Mouse (Mus musculus) cerebellum, adult (tissue): ENCODE measurements around the gene H2-DMa.

Experiments used
- ATAC-seq: cut with Nextera tagmentation; 2 replicates; pipeline ENCODE4 v1.9.2; 2017; ENCODE audit warnings: mild to moderate bottlenecking, moderate library complexity, mixed read lengths; ENCODE audit not compliant: insufficient number of reproducible peaks, low FRiP score, low TSS enrichment

Gene H2-DMa

DNA sequence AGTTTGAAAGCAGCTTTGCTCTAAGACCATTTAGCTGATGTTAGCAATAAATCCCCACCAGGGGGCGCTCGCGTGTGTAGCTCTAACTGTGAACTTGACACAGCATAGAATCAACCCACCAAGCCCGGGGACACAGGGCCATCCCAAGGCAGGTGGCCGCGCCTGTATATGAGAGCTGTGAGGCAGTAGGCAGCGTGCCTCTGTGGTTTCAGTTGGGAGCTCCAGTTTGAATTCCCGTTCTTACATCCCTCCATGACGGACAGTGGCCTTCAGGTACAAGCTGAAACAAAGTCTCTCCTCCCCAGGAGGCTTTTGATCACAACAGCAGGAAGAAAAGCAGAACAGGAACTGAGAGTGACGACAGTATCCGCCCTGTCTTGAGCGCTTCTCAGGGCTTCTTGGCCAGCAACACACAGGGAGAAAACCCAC is 17.7 kb upstream of the H2-DMa start:
- ATAC-seq, result no peak; the same call in 1 of the 2 replicates

DNA sequence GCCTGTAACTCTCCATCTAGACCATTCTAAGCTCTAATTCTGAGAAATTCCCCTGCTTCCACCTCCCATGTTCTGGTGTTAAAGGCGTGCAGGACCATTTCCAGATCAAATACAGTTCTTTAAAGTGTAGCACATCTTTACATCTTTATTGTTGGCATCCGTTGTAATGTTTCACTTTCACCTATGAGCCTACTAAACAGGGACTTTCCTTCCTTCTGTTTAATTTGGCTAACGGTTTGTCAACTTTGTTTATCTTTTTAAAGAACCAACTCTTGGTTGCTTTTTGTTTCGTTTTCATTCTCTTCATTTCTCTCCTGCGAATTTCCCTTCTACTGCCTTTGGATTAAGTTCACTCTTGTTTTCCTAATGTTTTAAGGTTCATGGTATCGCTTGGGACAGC is 16.5 kb upstream of the H2-DMa start:
- no peak for ATAC-seq

DNA sequence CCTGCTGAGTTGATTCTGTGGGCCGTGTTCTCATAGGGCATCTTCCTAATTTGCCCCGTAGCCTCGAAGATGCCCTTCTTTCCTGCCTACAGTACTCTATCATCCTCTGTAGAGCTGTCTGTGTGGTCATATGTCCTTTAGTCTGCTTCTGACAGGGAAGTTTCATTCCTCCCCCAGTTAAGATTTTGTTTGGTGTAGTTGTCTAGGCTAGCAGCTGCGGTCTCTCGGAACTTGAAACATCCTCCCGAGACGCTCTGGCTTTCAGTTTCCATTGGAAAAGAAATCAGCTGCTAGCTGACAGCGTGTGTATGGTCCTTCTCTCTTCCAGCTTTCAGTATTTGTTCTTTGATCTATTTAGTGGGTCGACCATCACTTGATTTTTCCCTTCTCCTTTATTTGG is 14.5 kb upstream of the H2-DMa start:
- no peak for ATAC-seq

DNA sequence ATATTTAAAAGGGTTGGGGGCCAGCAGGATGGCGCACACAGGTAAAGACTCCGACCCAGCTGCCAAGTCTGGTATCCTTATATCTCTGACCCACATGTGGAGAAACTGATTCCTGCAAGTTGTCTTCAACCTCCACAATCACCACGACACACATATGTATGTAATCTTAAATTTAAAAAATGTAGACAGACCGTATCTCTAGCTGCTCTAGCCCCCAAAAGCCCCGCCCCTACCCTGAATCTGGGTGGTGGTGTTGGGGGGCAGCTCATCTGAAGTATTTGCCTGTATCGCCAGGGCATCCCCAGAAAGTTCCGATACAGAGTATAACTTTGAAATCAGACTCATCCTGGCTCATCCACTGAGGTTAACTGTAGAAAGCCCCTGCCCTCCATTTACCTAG is 12.8 kb upstream of the H2-DMa start:
- ATAC-seq, result no peak

DNA sequence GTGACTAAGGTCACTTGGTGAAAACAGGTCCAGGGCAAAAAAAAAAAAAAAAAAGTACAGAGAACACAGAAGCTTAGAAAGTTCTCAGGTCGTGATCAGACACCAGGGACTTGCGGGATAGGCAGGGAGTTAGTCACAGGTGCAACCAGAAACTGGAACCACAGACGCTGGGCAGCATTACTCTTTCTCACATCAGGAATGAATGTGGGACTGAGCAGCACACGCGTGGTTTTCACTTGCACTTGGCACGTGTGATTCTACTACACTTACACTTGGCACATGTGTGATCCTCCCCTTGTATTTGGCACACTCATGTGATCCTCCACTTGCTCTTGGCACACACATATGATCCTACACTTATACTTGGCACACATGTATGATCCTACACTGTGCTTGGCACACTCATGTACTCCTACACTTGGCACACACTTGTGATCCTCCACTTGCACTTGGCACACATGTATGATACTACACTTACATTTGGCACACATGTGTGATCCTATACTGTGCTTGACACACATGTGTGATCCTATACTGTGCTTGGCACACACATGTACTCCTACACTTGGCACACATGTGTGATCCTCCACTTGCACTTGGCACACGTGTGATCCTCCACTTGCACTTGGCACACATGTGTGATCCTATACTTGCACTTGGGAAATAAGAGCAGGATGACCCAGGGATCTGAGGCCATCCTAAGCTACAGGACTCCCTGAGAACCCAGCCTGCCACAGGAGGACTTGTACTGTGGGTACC is 12.1 kb upstream of the H2-DMa start:
- ATAC-seq, result no peak

DNA sequence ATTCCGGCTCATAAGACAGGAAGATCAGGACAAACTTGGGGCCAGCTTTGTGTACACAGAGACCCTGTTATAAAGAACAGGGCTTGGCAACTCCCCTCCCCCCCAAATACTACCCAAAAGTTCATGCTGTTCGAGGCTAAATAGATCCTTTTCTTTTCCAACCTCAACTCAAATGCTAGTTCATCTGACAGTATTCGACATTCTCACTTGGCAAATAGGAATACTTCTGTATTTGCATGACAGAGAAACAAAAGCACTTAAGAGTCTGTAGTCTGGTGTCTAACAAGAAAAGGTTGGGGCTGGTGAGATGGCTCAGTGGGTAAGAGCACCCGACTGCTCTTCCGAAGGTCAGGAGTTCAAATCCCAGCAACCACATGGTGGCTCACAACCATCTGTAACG is 10.9 kb upstream of the H2-DMa start:
- no peak for ATAC-seq

DNA sequence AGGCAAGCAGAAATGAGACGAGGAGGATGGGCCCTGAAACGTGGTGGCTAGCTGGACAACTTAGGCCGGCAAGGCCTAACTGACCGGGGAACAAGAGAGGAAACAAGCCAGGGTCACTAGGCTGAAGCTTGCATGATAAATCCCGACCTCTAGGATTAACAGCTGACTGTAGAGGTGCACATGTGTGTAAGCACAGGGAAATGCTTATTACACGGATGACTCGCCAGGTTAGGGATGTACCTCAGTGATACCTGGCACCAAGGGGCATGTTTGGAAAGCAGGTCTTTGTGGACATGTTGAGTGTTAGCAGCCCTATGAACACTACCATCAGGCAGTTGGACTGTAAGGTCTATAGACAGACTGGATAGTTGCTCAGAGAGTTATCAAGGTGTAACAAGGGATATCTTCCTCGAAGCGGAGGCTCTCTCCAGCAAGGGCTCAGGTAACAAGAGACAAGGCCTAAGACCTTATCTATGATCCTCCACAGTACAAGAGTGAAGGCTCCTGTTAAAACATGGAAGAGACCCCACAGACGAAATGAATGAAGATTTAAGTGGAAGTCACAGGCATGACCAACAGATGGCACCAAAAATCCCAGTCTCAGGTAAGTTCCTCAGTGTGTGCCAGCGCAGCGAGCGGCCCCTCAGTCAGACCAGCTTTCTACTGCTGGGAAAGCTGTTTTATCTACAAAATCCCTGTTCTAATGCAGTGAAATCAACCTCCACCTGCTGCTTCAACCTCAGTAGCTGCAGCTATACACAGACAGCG is 10.1 kb upstream of the H2-DMa start:
- ATAC-seq, result no peak

DNA sequence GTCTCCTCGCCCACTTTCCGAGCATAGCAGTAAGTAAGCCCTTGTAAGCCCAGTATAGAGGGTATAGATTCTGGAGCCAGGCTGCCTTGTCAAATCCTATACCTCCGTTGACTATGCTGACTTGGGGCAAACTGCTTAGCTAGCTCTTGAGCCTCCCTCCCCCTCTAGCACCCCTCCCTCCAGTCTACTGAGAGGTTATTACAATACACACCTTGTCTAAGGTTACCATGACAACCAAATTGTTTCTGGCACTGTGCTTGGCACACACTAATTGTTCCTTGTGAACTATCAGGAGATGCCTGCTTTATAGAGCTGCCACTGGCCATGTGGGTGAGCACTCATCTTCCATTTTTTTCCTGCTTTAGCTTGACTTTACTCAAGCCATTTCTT is 9.5 kb upstream of the H2-DMa start:
- ATAC-seq, result no peak

DNA sequence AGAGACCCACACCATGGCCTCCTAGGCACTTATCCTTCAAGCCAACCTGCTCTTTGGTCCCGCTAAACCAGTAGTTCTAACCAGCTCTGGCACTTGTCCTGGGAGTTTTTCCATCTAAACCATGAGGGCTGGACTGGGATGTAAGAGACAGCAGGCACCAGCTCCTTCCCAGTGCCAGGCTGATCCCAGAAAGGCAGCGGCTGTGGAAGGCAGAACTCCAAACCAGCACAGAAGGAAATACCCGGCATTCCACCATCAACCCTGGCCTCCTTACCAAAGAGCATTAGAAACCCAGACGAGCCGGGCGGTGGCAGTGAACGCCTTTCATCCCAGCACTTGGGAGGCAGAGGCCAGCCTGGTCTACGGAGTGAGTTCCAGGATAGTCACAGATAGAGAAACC is 9.0 kb upstream of the H2-DMa start:
- no peak for ATAC-seq

DNA sequence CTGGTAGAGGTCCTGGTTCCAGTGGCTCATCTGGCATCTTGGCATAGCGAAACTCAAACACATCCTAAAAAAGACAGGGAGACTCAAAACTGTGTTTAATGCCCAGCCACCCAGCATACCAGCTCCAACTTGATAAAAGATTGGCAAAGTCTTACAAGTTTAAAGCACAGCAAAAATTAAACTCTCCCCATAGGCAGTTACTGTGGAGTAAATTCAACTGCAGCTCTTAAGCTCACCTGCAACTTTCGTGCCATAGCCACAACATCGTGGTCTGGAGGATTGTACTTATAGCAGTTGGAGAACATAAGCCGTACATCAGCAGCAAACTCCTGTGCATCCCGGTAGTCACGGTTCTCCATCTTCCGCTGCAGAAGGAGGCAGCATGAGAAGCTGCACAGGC is 5.2 kb upstream of the H2-DMa start:
- no peak for ATAC-seq

DNA sequence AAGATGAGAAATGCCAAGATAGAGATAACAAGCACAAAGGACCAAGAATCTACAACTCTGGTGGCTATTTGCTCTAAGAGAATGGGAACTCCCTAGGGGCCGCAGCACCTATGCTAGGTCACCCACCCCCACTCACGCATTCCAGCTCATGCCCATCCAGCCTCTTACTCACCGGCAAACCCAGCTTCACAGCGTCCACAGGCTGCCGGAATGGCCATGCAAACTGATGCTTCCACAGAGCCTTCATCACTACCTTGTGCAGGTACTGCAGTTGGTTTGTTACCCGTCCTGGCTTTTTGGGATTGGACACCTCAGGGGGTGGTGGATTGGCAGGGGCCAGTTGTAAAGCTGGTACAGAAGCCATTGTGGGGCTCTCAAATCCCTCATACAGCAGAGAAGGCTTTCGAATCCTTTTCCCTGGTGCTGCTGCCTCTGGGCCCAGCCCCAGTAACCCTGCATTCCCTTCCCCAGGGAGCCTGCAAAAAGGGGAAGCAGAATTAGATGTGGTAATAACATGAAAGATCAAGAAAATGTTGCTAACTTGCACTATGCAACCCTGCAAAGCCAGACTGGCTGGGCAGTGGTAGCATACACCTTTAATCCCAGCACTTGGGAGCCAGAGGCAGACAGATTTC is 2.5 kb upstream of the H2-DMa start:
- ATAC-seq, result no peak

DNA sequence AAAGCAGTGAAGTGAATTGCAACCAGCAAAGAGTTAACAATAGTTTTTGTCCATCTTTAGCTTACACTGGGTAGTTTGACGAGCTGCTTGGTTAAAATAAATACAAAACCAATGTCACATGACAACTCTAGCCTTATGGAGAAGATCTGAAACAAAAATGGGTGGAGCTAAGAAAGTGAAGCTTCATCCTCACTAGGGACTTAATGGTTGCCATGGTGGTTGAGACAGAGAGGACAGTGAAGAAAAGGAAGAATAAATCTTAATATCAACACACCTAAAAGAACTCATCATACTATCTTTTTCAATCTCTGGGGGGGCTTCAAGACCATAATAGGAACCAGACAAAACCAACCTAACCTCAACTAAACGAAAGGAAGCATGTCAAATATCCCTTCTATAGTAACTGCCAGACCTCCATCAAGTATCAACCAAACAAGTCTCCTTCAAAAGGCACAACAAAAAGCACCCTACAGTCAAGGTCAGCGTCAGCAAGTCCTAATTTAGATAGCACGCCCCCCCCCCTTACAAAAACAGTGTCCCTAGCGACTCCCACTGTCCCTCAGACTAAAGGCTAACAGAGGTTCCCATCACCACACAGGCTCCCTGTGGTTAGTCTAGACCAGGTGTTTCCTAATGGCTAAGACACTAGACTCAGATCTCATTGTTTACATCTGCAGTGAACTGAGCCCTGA is 1.8 kb upstream of the H2-DMa start:
- ATAC-seq, result no peak

DNA sequence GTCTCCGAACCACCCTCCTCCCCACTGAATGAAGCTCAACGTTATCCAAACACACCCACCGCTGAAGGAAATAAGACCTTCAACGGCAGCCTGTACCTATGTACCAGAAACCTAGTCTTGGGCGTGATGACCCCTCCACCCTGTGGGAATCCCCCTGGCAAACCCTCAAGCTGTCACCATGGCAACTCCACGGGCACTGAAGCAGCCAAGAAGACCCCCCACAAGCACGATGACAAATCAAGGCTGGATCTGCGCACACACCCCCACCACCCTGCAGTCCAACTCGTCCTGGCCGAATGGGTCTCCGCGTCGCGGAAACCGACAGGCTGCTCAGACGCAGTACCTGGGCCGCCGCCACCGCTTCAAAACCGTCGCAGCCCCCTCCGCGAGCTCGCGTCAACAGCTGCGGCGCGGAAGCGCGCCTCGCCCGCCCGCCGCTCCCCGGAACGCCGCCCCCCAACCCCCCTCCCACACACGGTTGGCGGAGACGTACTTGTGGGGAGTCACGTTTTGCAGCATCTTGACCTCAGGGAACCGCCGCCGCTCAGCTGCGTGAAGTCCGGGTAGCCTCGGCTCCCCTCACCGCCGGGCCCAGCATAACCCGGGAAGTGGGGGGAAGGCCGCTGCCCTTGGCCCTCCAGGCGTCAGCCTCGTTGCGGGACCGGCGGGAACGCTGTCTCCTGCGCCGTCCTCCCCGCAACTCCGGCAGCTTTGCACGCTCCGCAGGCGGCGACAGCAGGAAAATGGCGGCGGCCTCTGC is 1.0 kb upstream of the H2-DMa start:
- no peak for ATAC-seq

DNA sequence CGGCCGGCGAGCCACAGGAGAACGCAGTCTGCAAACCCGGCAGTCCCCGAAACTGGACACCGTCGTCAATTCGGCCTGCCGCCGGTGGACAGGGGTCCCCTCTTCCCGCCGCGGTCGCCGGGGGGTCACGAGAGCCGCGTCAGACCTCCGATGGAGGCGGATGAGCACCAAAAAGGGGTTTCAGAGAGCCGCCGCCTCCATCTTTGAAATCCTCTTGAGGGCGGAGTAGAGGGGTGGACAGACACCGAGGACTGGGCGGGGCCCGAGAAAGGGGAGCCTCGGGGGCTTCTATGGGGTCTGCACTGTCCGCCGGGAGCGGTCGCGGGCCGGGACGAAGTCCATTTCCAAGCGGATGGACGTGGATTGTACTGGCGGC is 480 bp upstream of the H2-DMa start:
- no peak for ATAC-seq

DNA sequence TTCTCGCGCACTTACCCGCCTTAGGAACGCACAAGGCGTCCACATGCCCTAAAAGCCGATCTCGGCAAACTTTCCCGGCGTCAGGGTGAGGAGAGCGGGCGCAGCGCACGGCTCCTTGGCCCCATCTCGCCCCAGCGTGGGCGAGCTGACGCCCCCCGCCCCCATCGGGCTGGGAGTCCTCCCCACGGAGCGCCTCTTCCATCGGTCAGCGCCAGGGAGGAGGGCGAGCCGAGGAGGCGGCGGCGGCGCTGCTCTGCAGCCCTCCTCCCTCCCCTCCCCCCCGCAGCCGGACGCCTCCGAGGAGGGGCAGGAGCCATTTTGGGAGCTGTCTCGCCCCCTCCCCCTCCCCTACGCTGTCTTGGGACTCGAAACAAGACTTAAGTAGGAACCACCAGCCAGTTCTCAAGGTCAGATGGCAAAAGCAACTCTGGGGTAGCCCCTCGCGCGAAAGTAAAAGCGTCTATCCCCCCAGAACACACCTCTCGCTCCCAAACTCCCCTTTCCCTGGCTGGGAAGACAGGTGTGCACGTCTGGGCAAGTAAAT is 911 bp downstream of the H2-DMa start:
- ATAC-seq, result no peak

DNA sequence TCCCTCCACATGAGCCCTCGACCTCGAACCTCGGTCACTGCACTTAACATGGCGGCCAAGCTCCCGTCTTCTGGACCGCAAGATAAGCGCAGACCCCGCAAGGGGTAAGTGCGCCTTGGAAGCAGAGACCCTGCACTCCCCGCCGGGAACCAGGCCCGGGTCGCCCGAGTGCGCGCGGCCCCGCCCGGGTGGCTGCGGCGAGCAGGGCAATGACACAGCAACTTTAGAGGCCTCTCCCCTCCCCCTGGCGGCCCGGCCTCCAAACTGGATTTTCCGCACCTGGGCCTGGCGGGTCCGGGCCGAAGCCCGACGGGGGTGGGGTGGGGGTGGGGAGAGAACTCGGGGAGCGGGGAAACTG is 1.5 kb downstream of the H2-DMa start:
- no peak for ATAC-seq

DNA sequence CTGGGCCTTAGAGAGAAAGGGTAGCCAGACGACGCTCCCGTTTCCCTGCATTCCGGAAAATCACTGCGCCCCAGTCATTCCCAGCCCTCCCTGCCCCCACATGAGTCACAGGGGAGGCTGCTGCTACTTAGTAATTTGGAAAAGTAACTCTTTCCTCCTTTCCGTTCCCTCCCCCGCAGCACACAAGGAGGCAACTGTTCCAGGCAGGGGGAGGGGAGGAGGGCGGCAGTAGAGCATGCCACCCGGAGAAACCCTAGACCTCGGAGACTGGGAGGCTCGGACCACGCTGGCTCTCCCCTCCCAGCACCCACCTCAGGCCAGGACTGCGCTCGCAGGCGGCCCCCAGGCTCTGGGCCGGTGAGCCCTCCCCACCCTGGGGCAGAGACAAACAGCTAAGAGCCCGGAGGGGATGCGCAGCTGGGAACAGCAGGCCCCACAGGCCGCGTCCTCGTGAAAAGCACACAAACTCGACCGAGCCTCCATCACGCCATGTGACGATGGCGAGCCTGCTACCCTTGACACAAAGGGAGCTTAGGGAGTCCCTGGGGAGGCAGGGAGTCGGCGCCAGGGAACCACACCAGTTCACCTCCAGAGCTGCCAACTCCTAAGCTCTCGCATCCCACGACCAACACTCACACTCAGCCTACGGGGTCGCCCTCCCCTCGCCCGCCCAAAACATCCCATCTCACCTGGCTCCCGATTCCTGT is 2.0 kb downstream of the H2-DMa start:
- peak; percentile 18; the same call in 1 of the 2 replicates for ATAC-seq

DNA sequence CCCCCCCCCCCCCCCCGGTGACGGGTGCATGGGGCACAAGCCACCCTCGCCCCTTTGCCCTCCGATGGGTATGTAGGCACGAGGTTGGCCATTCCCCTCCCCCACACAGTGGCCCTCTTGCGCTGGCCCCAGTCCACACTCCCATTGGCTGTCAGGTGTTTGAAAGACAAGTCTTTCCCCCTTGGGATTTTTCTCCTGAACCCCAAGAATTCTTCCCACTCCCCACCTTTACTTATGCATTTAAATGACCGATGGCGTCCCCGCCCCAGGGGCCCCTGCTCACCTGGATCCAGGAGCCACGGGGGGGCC is 2.5 kb downstream of the H2-DMa start:
- ATAC-seq, result no peak

DNA sequence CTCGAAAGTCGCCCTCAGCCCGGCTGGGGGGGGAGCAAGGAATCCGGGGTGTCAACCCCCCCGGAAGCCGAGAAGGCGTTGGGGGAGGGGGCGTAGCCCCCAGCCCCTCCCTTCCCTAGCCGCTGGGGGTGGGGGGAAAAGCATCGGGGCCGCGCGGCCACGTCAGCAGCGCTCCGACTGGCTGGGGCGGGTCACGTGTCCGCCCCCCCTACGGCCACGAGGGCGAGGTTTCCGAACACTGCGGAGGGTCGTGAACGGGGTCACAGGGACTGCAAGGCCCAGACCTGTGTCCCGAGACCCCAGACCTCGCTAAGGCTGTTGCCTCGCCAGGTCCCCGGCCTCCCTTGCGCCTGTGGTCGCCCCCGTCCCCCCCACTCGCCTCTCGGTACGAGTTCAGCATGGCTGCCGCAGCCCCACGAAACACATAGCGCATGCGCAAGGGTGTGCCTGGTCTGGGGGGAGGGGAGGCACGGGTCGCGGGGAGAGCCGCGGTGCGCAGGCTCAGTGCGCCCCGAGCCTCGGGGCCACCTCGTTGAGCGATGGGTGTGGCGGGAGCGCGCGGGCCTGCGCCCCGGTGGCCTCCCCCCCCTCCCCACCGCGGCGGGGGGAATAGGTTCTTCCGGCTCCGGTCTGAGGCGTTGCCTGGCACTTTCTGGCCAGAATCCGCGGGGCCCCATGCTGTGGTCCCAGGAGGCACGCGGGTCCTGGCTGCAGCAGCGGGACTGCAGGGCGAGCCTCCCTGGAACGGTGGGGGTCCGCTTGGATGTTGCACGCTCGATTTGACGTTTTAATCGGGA is 3.0 kb downstream of the H2-DMa start, which contains the start of gene Brd2:
Gene Brd2 (minus strand): TSS at position 447 of the 797 bp plus-strand sequence.
- peak; percentile 37 for ATAC-seq
